20 mouse cellular contexts compared by ENCODE assay signal in the genomic region with DNA sequence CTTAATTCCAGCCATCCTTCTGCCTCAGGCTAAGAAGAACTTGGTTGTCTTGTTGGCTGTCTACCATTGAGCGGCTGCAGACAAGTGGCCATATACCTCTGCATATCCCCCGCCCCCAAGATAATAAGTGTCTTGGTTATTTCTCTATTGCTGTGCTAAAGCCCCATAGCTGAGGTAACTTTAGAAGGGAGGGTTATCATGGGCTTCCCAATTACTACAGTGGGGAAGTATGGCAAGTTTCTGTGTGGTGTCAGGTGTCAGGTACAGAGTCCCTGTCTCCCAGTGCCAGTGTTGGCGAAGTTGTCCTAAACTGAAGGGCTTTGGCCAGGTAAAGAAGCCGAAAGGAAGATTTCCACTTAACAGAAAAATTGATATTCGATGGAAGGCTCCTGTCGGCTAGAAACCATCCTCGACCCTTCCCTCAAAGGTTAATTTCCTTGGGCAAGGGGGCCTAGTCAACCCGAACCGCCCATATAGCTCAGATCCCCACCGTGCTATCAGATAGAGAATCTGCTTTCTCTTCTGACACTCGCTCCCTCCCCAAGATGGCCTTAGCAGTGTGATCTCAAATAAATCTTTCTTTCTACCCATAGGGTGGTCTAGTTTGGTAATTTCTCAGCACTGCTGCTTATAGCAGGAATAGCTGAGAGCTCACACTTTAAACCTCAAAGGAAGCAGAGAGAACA. TPM values are rescaled to one million over a fixed set of nuclear protein-coding genes. Genes with fewer than 3 reads are reported as not detected.
DNase-seq lines count a peak whose midpoint lies in the region; ATAC-seq and TF ChIP-seq lines count a peak whose summit lies in the region.
"Had no signal": no experiment of that assay in that cellular context is flagged by ENCODE, and none has a peak within 500 bp of the region (broad histone marks: within the 10 kb centered on the region; RNA-seq: fewer than 3 reads in every experiment).

No protein-coding gene starts in this region.

- H3K79me2 ChIP-seq in macrophage (ENCODE audit: inconsistent target): no peaks in the 10 kb centered on the region

- H3K9ac ChIP-seq in kidney, embryonic 14.5 days (ENCODE audit: low read depth, low read length): no peak overlapping the region
- H3K9ac ChIP-seq in kidney, embryonic 16.5 days (replicated peaks; ENCODE audit: low read length): no peak overlapping the region
- H3K9ac ChIP-seq: embryonic facial prominence, embryonic 12.5 days; forebrain, embryonic 12.5 days had no signal

- H3K36me3 ChIP-seq in kidney, embryonic 14.5 days (ENCODE audit: control insufficient read depth, insufficient read depth, low read length): no peaks in the 10 kb centered on the region
- no peaks in the 10 kb centered on the region for H3K36me3 ChIP-seq in kidney, embryonic 16.5 days (ENCODE audit: insufficient read depth, low read length)
- H3K36me3 ChIP-seq in macrophage (ENCODE audit: inconsistent target): no peaks in the 10 kb centered on the region
- H3K36me3 ChIP-seq: embryonic facial prominence, embryonic 10.5 days; embryonic facial prominence, embryonic 12.5 days; forebrain, embryonic 12.5 days had no signal

- WGBS in kidney, embryonic 14.5 days: 35% methylated on average over 11 of the region's 11 CpGs
- whole genome bisulfite sequencing in kidney, embryonic 16.5 days: 46% methylated on average over 11 of the region's 11 CpGs
- WGBS in macrophage (ENCODE audit: missing documents): 95% methylated on average over 9 of the region's 11 CpGs

- TF ChIP-seq CTCF in bone marrow macrophage, adult 2 months (IDR thresholded peaks at IDR 0.05; ENCODE audit: low read depth, low read length): no peak

- peak; percentile 54; the same call in 1 of the 2 replicates for ATAC-seq in kidney, embryonic 14.5 days (ENCODE audit: low FRiP score, low TSS enrichment)
- 0 out of 2 replicates have a peak, but pooled peaks have one; percentile 54 for ATAC-seq in kidney, embryonic 16.5 days (ENCODE audit: low FRiP score, low TSS enrichment)
- ATAC-seq: forebrain, embryonic 14.5 days; forebrain, embryonic 16.5 days had no signal

- no peaks in the 10 kb centered on the region for H3K9me3 ChIP-seq in kidney, embryonic 14.5 days (ENCODE audit: control insufficient read depth, low read length)
- H3K9me3 ChIP-seq in kidney, embryonic 16.5 days (ENCODE audit: low read length): no peaks in the 10 kb centered on the region
- H3K9me3 ChIP-seq: embryonic facial prominence, embryonic 10.5 days; embryonic facial prominence, embryonic 12.5 days; forebrain, embryonic 12.5 days had no signal

- no peak overlapping the region for H3K27ac ChIP-seq in kidney, embryonic 14.5 days (ENCODE audit: low read depth, low read length)
- no peak overlapping the region for H3K27ac ChIP-seq in kidney, embryonic 16.5 days (ENCODE audit: low read length)
- peak overlapping the region; percentile 65 for H3K27ac ChIP-seq in bone marrow macrophage, adult 2 months (ENCODE audit: insufficient read depth, low read depth, low read length)
- peak overlapping the region; percentile 39 for H3K27ac ChIP-seq in macrophage
- H3K27ac ChIP-seq: embryonic facial prominence, embryonic 10.5 days; embryonic facial prominence, embryonic 12.5 days; forebrain, embryonic 12.5 days had no signal

- no peak for TF ChIP-seq POLR2A in bone marrow macrophage, adult 2 months (IDR thresholded peaks at IDR 0.05; ENCODE audit: borderline replicate concordance, low read depth, low read length)

- no peak for DNase-seq in kidney, postnatal 4 days
- no peak for DNase-seq in kidney, adult 9 months
- no peak for DNase-seq in lung, postnatal 10 days
- DNase-seq: adrenal gland, adult 2 months; adrenal gland, postnatal 10 days; adrenal gland, postnatal 25 days; cerebellum, adult 11-12 months; cerebellum, adult 2 months; cerebellum, adult 9-10 months; cerebellum, postnatal 10 days; cerebellum, postnatal 25 days had no signal

- no peaks in the 10 kb centered on the region for H3K27me3 ChIP-seq in kidney, embryonic 14.5 days (ENCODE audit: control insufficient read depth, insufficient read depth, low read length)
- H3K27me3 ChIP-seq in kidney, embryonic 16.5 days (ENCODE audit: insufficient read depth, low read length): no peaks in the 10 kb centered on the region
- H3K27me3 ChIP-seq: embryonic facial prominence, embryonic 12.5 days; forebrain, embryonic 12.5 days had no signal

- no peak overlapping the region for H3K4me3 ChIP-seq in kidney, embryonic 14.5 days (ENCODE audit: low read length)
- no peak overlapping the region for H3K4me3 ChIP-seq in kidney, embryonic 16.5 days (ENCODE audit: low read length)
- no peak overlapping the region for H3K4me3 ChIP-seq in bone marrow macrophage, adult 2 months (ENCODE audit: insufficient read depth, low read length)
- no peak overlapping the region for H3K4me3 ChIP-seq in macrophage (ENCODE audit: inconsistent target)
- H3K4me3 ChIP-seq: embryonic facial prominence, embryonic 10.5 days; embryonic facial prominence, embryonic 12.5 days; forebrain, embryonic 12.5 days had no signal

- H3K4me1 ChIP-seq in kidney, embryonic 14.5 days (ENCODE audit: control insufficient read depth, insufficient read depth, low read length): 0 out of 2 replicates have a peak, but pooled peaks cover 3% of the 10 kb centered on the region
- no peaks in the 10 kb centered on the region for H3K4me1 ChIP-seq in kidney, embryonic 16.5 days (ENCODE audit: insufficient read depth, low read length)
- H3K4me1 ChIP-seq in bone marrow macrophage, adult 2 months (ENCODE audit: control insufficient read depth, insufficient read depth, low read length): peaks cover 22% of the 10 kb centered on the region
- H3K4me1 ChIP-seq: embryonic facial prominence, embryonic 10.5 days; embryonic facial prominence, embryonic 12.5 days; forebrain, embryonic 12.5 days had no signal

- no peak overlapping the region for H3K4me2 ChIP-seq in kidney, embryonic 14.5 days (replicated peaks; ENCODE audit: low read depth, low read length)
- H3K4me2 ChIP-seq in kidney, embryonic 16.5 days (replicated peaks; ENCODE audit: low read depth, low read length): no peak overlapping the region
- H3K4me2 ChIP-seq: embryonic facial prominence, embryonic 12.5 days; forebrain, embryonic 12.5 days had no signal

RNA-seq across cellular contexts. Expression of gene Usp38, which starts 44.6 kb away (rescaled TPM):
- 14.3 and 25.5 TPM in 2 replicates for polyA plus RNA-seq in kidney, embryonic 14.5 days (2014; fragmentation: Nextera tagmentation; extraction: Ambion mirVana)
- polyA plus RNA-seq in kidney, embryonic 16.5 days (2015; fragmentation: Nextera tagmentation; extraction: Ambion mirVana): 18.1 and 19.5 TPM in 2 replicates
- 15.3 and 15.5 TPM in 2 replicates for polyA plus RNA-seq in bone marrow macrophage, adult 2 months (2012; ENCODE audit: insufficient read depth, insufficient read length, missing spikeins)
- 10 to 100 TPM; 24.7 to 63.7 (median 45.1) TPM for total RNA-seq in macrophage (2018; cell fraction: chromatin; rRNA removed)
- total RNA-seq in macrophage (2018; cell fraction: cytosol; rRNA removed): 10 to 100 TPM; 14.1 to 24.6 (median 20.0) TPM
- 10 to 100 TPM; 26.3 to 55.4 (median 41.0) TPM for total RNA-seq in macrophage (2018; cell fraction: nucleus; rRNA removed)
- polyA plus RNA-seq in macrophage (2018): 14.4 to 17.0 TPM (median 15.7 TPM) in 3 replicates

Comparison
In these comparisons a context has a peak if more than half of its experiments do, and no peak if none do; other contexts are left out.
1. H3K27ac ChIP-seq: peak in bone marrow macrophage, adult 2 months (single experiment) and macrophage (single experiment); none in kidney, embryonic 14.5 days (single experiment) and kidney, embryonic 16.5 days (single experiment).